Mouse (Mus musculus) embryonic fibroblast, embryonic 13.5 days (primary cell): ENCODE measurements around the gene Ctbp2. TPM values are rescaled to one million over a fixed set of nuclear protein-coding genes. Genes with fewer than 3 reads are reported as not detected.

ENCODE experiments used
- H3K27ac ChIP-seq: 2 replicates; pipeline ENCODE4 v1.5.1; 2012; ENCODE audit warnings: low read length, control low read depth, inconsistent platforms; ENCODE audit not compliant: insufficient read depth
- H3K4me1 ChIP-seq: 2 replicates; pipeline ENCODE4 v1.6.1; 2011; ENCODE audit warnings: low read length; ENCODE audit not compliant: control insufficient read depth, insufficient read depth
- H3K4me3 ChIP-seq: 2 replicates; pipeline ENCODE4 v1.5.1; 2011; ENCODE audit warnings: mild to moderate bottlenecking, control low read depth, low read length; ENCODE audit not compliant: insufficient read depth
- CTCF ChIP-seq: IDR thresholded peaks from 2 replicates; pipeline ENCODE4 v1.5.1; 2011; ENCODE audit warnings: mild to moderate bottlenecking, control low read depth, low read length, moderate library complexity, borderline replicate concordance; ENCODE audit not compliant: insufficient read depth
- POLR2A ChIP-seq: IDR thresholded peaks from 2 replicates; pipeline ENCODE4 v1.6.1; 2011; ENCODE audit warnings: low read depth, mild to moderate bottlenecking, control low read depth, low read length, moderate library complexity
- polyA plus RNA-seq: library from polyadenylated mRNA; stranded (reverse); fragments of >200 nt; gene quantifications from 2 replicates; pipeline ENCODE4 v1.2.4, GENCODE M21; 2011; ENCODE audit warnings: low read depth; ENCODE audit not compliant: missing spikeins, insufficient read length

Gene Ctbp2
- polyA plus RNA-seq, 1 experiment, result 56.4 TPM

- TF ChIP-seq POLR2A (no peak), CTCF (no peak)
- Histone ChIP-seq H3K4me1 (0 out of 2 replicates have a peak, but pooled peaks cover 2% of the 10 kb centered on the region), H3K4me3 (no peak overlapping the region), H3K27ac (no peak overlapping the region)
Measured at GRCm38 (mm10) chr7:132999061-132999460, 125.1 kb downstream of the Ctbp2 start.

GRCm38 (mm10) chr7:132998639-132999038, 125.5 kb downstream of the Ctbp2 start:
- H3K4me1 ChIP-seq, result 0 out of 2 replicates have a peak, but pooled peaks cover 1% of the 10 kb centered on the region
- H3K27ac ChIP-seq, result no peak overlapping the region
- no peak overlapping the region for H3K4me3 ChIP-seq
- no peak for TF ChIP-seq POLR2A
- TF ChIP-seq CTCF, result no peak

GRCm38 (mm10) chr7:132996391-132996790, 127.8 kb downstream of the Ctbp2 start:
- Histone ChIP-seq H3K27ac (no peak overlapping the region), H3K4me1 (no peaks in the 10 kb centered on the region), H3K4me3 (no peak overlapping the region)
- TF ChIP-seq POLR2A (no peak), CTCF (peak; percentile 73; the same call in 1 of the 2 replicates)

- TF ChIP-seq CTCF, result no peak
- no peak for TF ChIP-seq POLR2A
- H3K27ac ChIP-seq, result no peak overlapping the region
- no peaks in the 10 kb centered on the region for H3K4me1 ChIP-seq
- no peak overlapping the region for H3K4me3 ChIP-seq
Measured at GRCm38 (mm10) chr7:132994628-132995191, 129.4 kb downstream of the Ctbp2 start.

GRCm38 (mm10) chr7:132994120-132994519, 130.0 kb downstream of the Ctbp2 start:
- TF ChIP-seq CTCF, result 0 out of 2 replicates have a peak, but pooled peaks have one; percentile 24
- TF ChIP-seq POLR2A, result no peak
- no peaks in the 10 kb centered on the region for H3K4me1 ChIP-seq

GRCm38 (mm10) chr7:132992967-132993615, 131.1 kb downstream of the Ctbp2 start:
- Histone ChIP-seq H3K4me3 (no peak overlapping the region), H3K27ac (no peak overlapping the region), H3K4me1 (no peaks in the 10 kb centered on the region)
- TF ChIP-seq POLR2A, result no peak
- no peak for TF ChIP-seq CTCF

More at GRCm38 (mm10) chr7:132994120-132994519, 130.0 kb downstream of the Ctbp2 start:
- H3K27ac ChIP-seq, result no peak overlapping the region
- H3K4me3 ChIP-seq, result no peak overlapping the region

- H3K4me1 ChIP-seq, result no peaks in the 10 kb centered on the region
- no peak overlapping the region for H3K27ac ChIP-seq
- H3K4me3 ChIP-seq, result no peak overlapping the region
- TF ChIP-seq POLR2A, result no peak
- TF ChIP-seq CTCF, result no peak
Measured at GRCm38 (mm10) chr7:132991240-132991900, 132.8 kb downstream of the Ctbp2 start.

- no peaks in the 10 kb centered on the region for H3K4me1 ChIP-seq
- H3K27ac ChIP-seq, result no peak overlapping the region
- H3K4me3 ChIP-seq, result no peak overlapping the region
- no peak for TF ChIP-seq CTCF
- TF ChIP-seq POLR2A, result no peak
Measured at GRCm38 (mm10) chr7:132989839-132990238, 134.3 kb downstream of the Ctbp2 start.

- H3K4me3 ChIP-seq, result no peak overlapping the region
- no peaks in the 10 kb centered on the region for H3K4me1 ChIP-seq
- H3K27ac ChIP-seq, result no peak overlapping the region
- no peak for TF ChIP-seq POLR2A
- TF ChIP-seq CTCF, result no peak
Measured at GRCm38 (mm10) chr7:132982639-132983038, 141.5 kb downstream of the Ctbp2 start.

GRCm38 (mm10) chr7:132977981-132978380, 146.2 kb downstream of the Ctbp2 start:
- TF ChIP-seq POLR2A, result no peak
- TF ChIP-seq CTCF, result no peak
- no peak overlapping the region for H3K27ac ChIP-seq
- no peak overlapping the region for H3K4me3 ChIP-seq
- no peaks in the 10 kb centered on the region for H3K4me1 ChIP-seq
